Mouse (Mus musculus) testis, adult 2 months (tissue): ENCODE data around the gene Btbd16.

Experiments
- CTCF ChIP-seq: fragments of 200-500 bp; IDR thresholded peaks from 2 replicates; pipeline ENCODE4 v1.5.1; 2012; ENCODE audit warnings: low read depth, mild to moderate bottlenecking, inconsistent platforms, low read length, moderate library complexity; ENCODE audit not compliant: control insufficient read depth, insufficient read depth, insufficient replicate concordance
- POLR2A ChIP-seq: fragments of 200-500 bp; IDR thresholded peaks from 2 replicates; pipeline ENCODE4 v1.6.1; 2012; ENCODE audit warnings: low read depth, mild to moderate bottlenecking, inconsistent platforms, low read length, moderate library complexity; ENCODE audit not compliant: control insufficient read depth

DNA sequence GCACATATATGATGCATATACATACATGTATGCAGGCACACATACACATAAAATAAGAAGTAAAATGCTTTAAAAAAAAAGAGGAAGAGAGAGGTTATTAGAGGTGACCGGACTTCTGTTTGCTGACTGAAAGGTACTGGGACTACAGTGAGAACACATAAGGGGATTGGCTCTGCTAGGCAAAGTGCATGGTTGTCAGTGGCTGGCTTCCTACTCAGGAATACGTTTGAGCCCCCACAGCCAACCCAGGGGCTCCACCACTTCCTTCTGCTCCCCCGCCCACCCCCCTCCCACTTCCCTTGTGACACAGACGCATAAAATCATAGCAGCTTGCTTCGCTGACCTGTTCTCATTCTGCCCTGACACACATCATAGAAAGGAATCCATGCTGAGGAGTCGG lies 84.1 kb downstream of the Btbd16 start:
- TF ChIP-seq POLR2A: no peak
- TF ChIP-seq CTCF: no peak
